Mouse (Mus musculus) adrenal gland, postnatal 25 days (tissue): ENCODE results near the gene Krtap27-1. TPM values are rescaled to one million over a fixed set of nuclear protein-coding genes. Genes with fewer than 3 reads are reported as not detected.

Experiments
- total RNA-seq: library from RNA; stranded (reverse); gene quantifications from 2 replicates; pipeline ENCODE4 v1.2.3, GENCODE M21; 2021

Krtap27-1 gene
- total RNA-seq, 1 experiment from 2014 or later = not detected

Other genes starting within 250 kb of the Krtap27-1 start
- not detected in 2 replicates for gene Cldn17, start 164.7 kb downstream of the Krtap27-1 start, total RNA-seq
- gene Cldn8, start 108.5 kb downstream of the Krtap27-1 start, total RNA-seq = not detected in 2 replicates
- gene Krtap24-1, start 59.4 kb downstream of the Krtap27-1 start, total RNA-seq = not detected in 2 replicates
- not detected in 2 replicates for gene 2310079G19Rik, start 44.0 kb downstream of the Krtap27-1 start, total RNA-seq
- not detected in 2 replicates for gene Krtap26-1, start 23.9 kb downstream of the Krtap27-1 start, total RNA-seq
- gene 2310061N02Rik, start 36.3 kb upstream of the Krtap27-1 start, total RNA-seq = not detected in 2 replicates
- gene Krtap13-1, start 57.2 kb upstream of the Krtap27-1 start, total RNA-seq = not detected in 2 replicates
- gene Krtap13, start 80.0 kb upstream of the Krtap27-1 start, total RNA-seq = not detected in 2 replicates
- gene 2310034C09Rik, start 87.2 kb upstream of the Krtap27-1 start, total RNA-seq = not detected in 2 replicates
- not detected in 2 replicates for gene 2310057N15Rik, start 102.5 kb upstream of the Krtap27-1 start, total RNA-seq
- gene Gm5965, start 106.2 kb upstream of the Krtap27-1 start, total RNA-seq = not detected in 2 replicates
- gene Gm20741, start 140.5 kb upstream of the Krtap27-1 start, total RNA-seq = not detected in 2 replicates
- not detected in 2 replicates for gene Krtap15, start 148.5 kb upstream of the Krtap27-1 start, total RNA-seq
- not detected in 2 replicates for gene Krtap14, start 154.5 kb upstream of the Krtap27-1 start, total RNA-seq
- gene Krtap19-1, start 197.7 kb upstream of the Krtap27-1 start, total RNA-seq = not detected in 2 replicates
- gene Krtap19-2, start 202.6 kb upstream of the Krtap27-1 start, total RNA-seq = not detected in 2 replicates
- not detected in 2 replicates for gene Krtap19-3, start 206.4 kb upstream of the Krtap27-1 start, total RNA-seq
- gene Krtap19-4, start 213.4 kb upstream of the Krtap27-1 start, total RNA-seq = not detected in 2 replicates
- not detected in 2 replicates for gene Krtap19-5, start 224.8 kb upstream of the Krtap27-1 start, total RNA-seq